Mouse (Mus musculus) naive thymus-derived CD4-positive, alpha-beta T cell, adult 5 months (primary cell): ENCODE measurements around the gene Zfp974. TPM values are rescaled to one million over a fixed set of nuclear protein-coding genes. Genes with fewer than 3 reads are reported as not detected.

Experiments
- polyA plus RNA-seq: library from polyadenylated mRNA; unstranded; fragments of 100-300 nt; shearing (Covaris generic); gene quantifications from one replicate; pipeline ENCODE4 v1.2.1, GENCODE M21; 2017

Gene Zfp974
- polyA plus RNA-seq = 5.0 TPM

GRCm38 (mm10) chr7:27928818-27929695, at the start of gene Zfp974:
Gene Zfp974 (minus strand): TSS chr7:27929460.

Other genes with a start within 250 kb of the Zfp974 start
- 3.0 TPM for gene Zfp607b, start 240.1 kb downstream of the Zfp974 start, polyA plus RNA-seq
- gene Zfp60, start 198.1 kb downstream of the Zfp974 start, polyA plus RNA-seq = 11.7 TPM
- 1.7 TPM for gene Zfp626, start 122.3 kb downstream of the Zfp974 start, polyA plus RNA-seq
- 5.3 TPM for gene Zfp59, start 90.9 kb downstream of the Zfp974 start, polyA plus RNA-seq
- 9.5 TPM for gene Zfp607a, start 71.9 kb downstream of the Zfp974 start, polyA plus RNA-seq
- gene Zfp780b, start 49.7 kb upstream of the Zfp974 start, polyA plus RNA-seq = 7.3 TPM
- 7.9 TPM for gene Zfp850, start 84.7 kb upstream of the Zfp974 start, polyA plus RNA-seq
- 174 TPM for gene Psmc4, start 120.6 kb upstream of the Zfp974 start, polyA plus RNA-seq
- gene Fcgbp, start 141.8 kb upstream of the Zfp974 start, polyA plus RNA-seq = not detected
- gene 9530053A07Rik, start 200.0 kb upstream of the Zfp974 start, polyA plus RNA-seq = not detected
- 228 TPM for gene Fbl, start 240.2 kb upstream of the Zfp974 start, polyA plus RNA-seq